Mouse (Mus musculus): Measurements from ENCODE around the gene Mfap1b. TPM values are rescaled to one million over a fixed set of nuclear protein-coding genes. Genes with fewer than 3 reads are reported as not detected.

Gene Mfap1b
- total RNA-seq, 2 experiments from 2014 or later = 40.9 to 41.5 TPM

DNA sequence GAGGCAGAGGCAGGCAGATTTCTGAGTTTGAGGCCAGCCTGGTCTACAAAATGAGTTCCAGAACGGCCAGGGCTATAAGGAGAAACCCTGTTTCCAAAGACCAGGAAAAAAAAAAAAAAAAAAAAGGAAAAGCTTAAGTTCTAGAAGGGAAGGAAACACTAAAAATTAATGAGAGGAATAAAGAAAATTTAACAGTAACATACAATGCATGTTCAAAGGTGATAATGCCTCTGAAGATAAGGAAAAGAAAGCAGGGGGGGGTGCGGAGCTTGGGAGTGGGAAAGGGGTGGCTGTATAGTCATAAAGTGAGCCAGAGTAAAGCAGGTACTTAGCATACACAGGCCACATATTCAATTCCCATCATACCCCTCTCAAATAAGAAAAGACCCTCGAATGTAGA, 28.8 kb downstream of the Mfap1b start:
- intact Hi-C loops (cut with DNase I) = no loop called here
- H3K27ac ChIP-seq = no peak overlapping the region
- no peak for DNase-seq (ENCODE audit: extremely low spot score in 1 of 2, low spot score in 2 of 2)
- no peak overlapping the region for H3K4me3 ChIP-seq
- no peak for TF ChIP-seq CTCF (IDR thresholded peaks at IDR 0.05)

DNA sequence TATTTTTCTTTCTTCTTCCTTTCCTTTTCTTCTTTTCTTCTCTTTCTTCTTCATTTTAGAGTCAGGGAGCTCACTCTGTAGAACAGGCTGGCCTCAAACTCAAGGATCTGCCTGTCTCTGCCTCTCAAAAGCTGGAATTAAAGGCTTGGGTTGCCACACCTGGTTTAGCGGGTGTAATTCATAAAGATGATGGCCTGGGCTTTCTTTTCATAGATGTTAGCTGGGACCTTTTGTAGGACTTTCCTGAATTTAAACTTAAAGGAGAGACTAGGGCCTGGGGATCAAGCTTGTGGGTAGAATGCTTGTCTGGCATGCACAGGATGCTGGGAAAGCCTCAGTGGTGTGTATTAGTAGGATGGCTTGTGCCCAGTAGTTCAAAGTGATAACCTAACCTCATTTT, 29.7 kb downstream of the Mfap1b start, which contains the start of gene Ell3:
Gene Ell3 (minus strand): TSS at position 101 of the 400 bp plus-strand sequence.
- TF ChIP-seq CTCF (IDR thresholded peaks at IDR 0.05) = no peak
- no peak within 1 kb of the TSS for H3K4me3 ChIP-seq
- intact Hi-C loops (cut with DNase I) = no loop called here

DNA sequence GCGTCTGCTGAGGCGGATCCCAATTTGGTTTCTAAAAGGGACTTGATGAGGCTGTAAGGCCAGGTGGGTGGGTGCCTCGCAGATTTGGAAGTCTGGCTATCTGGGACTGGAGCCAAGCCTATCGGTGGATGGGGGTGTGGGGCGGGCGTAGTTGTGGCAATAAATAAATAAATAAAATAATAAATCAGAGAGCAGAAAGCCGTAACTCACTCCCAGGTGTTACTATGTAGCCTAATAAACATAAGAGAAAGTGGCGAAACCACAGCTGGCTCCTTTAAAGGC, 30.9 kb downstream of the Mfap1b start:
- no peak for DNase-seq (ENCODE audit: extremely low spot score in 1 of 2, low spot score in 2 of 2)
- TF ChIP-seq CTCF (IDR thresholded peaks at IDR 0.05) = no peak
- no peak overlapping the region for H3K27ac ChIP-seq
- H3K4me3 ChIP-seq = peak overlapping the region; percentile 33
- intact Hi-C loops (cut with DNase I) = no loop called here

More for the DNA sequence above, 29.7 kb downstream of the Mfap1b start, which contains the start of gene Ell3:
- no peak within 1 kb of the TSS for H3K27ac ChIP-seq
- DNase-seq (ENCODE audit: extremely low spot score in 1 of 2, low spot score in 2 of 2) = no peak

DNA sequence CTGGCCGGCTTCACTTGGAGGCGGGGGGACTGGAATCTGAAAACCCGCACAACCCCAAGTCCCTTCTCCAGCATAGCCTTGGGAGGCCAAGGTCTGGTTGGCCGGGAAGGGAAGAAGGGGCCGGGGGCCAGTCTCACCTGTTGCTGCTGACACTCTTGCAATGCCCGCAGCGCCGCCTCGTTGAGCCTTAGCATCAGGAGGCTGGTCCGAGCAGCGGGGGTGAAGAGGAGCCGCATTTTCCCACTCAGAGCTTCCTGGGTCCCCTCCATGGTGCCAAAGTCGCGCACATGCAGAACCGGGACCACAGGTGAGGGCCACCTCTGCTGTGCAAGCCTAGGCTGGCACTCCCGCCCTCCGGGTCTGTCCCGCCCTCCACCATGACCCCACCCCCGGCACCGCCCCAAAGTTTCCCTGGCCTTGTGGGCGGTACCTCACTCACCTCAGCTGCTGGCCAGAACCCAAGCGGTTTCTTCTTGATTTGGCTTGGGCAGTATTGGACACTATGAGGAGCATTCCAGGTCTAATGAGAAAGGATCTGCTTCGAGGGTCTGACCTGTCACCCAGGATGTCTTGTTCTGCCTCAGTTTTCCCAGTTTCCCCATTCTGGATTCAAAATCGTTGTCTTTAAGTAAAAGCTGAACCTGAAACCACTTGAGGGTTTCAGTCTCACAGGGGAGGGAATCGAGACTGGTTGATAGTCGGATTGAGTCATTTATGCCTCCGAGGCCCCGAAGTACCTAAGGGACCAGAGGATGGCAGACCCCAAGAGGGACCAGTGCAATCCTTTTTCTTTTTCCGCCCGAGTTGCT, 31.4 kb downstream of the Mfap1b start:
- H3K27ac ChIP-seq = no peak overlapping the region
- intact Hi-C loops (cut with DNase I) = no loop called here
- H3K4me3 ChIP-seq = peak overlapping the region; percentile 33
- TF ChIP-seq CTCF (IDR thresholded peaks at IDR 0.05) = no peak
- DNase-seq (ENCODE audit: extremely low spot score in 1 of 2, low spot score in 2 of 2) = no peak

DNA sequence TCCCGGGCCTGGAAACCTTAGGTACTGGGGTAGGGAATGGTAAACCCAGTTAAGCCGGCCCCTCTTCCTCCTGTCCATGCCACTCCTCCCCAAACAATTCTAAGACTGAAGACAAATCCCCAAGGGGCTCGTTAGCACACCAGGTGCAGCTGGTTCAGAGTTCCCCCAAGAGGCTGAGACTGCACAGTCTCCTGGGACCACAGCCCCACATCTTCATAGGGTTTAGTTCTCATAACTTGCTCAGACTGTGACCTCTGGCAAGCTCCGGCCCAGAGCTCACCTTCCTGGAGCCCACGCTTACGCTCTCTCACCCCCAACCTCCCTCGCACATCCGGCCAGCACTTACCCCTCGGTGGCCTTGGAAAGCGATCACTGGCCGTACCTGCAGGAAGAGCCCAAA, 32.1 kb downstream of the Mfap1b start:
- intact Hi-C loops (cut with DNase I) = no loop called here
- DNase-seq (ENCODE audit: extremely low spot score in 1 of 2, low spot score in 2 of 2) = no peak
- H3K27ac ChIP-seq = no peak overlapping the region
- no peak for TF ChIP-seq CTCF (IDR thresholded peaks at IDR 0.05)
- H3K4me3 ChIP-seq = peak overlapping the region; percentile 33; the same call in 1 of the 2 replicates

DNA sequence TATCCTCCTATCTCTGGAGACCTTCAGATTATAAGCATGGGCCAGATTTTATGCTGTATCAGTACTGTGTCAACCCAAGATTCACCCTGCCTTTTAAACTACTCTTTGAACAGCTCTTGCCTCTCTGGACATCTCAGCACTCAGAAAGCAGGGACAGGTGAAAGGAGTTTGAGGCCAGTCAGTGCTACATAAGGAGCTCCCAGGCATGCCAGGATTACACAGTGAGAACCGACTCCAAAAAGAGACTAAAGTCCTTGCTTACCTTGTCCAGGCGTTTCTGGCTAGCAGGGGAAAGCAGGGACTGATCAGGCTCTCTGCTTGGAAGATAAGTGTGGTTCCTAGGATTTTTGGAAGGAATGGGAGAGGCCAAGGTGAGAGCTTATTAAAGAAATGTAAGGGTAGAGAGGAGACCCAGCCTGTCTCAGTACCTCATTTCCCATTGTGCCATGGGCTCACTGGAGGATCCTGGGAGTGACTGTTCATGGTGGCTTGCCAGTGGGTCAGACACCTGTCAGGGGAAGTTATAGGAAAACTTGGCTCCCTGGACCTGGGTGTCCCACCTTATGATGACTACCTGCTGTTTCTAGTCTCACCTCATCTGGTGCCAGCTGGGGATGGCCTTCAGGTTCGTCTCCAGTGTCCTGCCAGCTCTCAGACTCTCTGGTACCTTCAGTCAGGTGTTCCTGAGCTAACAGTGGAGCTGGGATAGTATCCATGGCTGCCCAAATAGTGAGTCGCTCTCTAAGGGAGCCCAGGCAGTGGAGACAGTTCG, 32.8 kb downstream of the Mfap1b start:
- no peak for DNase-seq (ENCODE audit: extremely low spot score in 1 of 2, low spot score in 2 of 2)
- Histone ChIP-seq H3K4me3 (no peak overlapping the region), H3K27ac (no peak overlapping the region)
- intact Hi-C loops (cut with DNase I) = no loop called here
- no peak for TF ChIP-seq CTCF (IDR thresholded peaks at IDR 0.05)

DNA sequence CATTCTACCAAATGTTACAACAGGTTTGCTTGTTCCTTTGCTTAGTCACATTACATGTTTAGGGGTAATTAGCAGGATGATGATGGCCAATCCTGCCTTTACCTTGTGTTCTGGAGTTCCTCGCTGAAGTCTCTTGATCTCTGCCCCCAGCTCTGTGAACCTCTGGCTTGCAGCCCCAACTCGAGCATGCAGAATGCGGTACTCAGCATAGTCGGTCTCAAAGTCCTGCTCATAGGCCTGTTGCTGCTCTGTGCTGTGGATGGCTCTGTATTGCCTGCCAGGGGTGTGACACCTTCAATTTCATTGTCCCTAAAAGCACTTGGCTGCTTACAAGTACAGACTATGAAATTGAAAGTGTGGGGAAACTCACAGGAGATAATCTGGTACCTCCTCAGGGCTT, 34.1 kb downstream of the Mfap1b start:
- intact Hi-C loops (cut with DNase I) = no loop called here
- Histone ChIP-seq H3K4me3 (no peak overlapping the region), H3K27ac (no peak overlapping the region)
- DNase-seq (ENCODE audit: extremely low spot score in 1 of 2, low spot score in 2 of 2) = no peak
- TF ChIP-seq CTCF (IDR thresholded peaks at IDR 0.05) = no peak

DNA sequence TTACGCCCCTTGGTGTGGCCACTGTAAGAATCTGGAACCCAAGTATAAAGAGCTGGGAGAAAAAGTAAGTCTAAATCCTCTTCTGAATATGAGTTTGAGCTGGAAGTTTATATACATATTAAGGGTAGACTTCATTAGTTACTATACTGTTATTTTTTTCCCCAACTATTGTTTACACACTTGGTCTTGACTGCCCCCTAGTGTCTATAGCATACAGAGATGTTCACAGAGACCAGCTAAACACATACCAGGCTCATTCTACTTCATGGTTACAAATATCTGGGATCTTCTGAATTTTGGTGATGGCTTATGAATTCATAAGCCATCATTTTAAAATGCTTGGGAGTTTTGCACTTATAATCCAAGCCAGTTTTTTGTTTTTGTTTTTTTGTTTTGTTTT, 39.0 kb downstream of the Mfap1b start:
- no peak overlapping the region for H3K4me3 ChIP-seq
- TF ChIP-seq CTCF (IDR thresholded peaks at IDR 0.05) = peak; percentile 62
- intact Hi-C loops (cut with DNase I) = no loop called here
- no peak overlapping the region for H3K27ac ChIP-seq
- DNase-seq (ENCODE audit: extremely low spot score in 1 of 2, low spot score in 2 of 2) = no peak

DNA sequence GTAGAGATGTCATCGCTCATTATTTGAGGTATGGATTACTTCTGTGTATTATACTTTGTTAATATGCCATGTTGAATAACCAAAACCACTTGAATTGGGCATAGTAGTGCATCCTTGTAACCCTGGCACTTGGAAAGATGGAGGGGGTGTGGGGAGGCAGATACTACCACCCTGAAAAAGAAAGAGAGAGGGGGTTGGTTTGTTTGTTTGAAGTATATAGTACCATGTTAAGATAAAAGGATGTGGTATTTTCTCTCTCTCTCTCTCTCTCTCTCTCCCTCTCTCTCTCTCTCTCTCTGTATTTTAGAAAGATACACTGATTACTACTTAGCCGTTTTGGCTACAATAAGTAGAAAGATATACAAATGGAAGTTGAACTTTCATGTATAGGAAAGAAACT, 48.0 kb downstream of the Mfap1b start:
- Histone ChIP-seq H3K4me3 (no peak overlapping the region), H3K27ac (no peak overlapping the region)
- intact Hi-C loops (cut with DNase I) = no loop called here
- no peak for DNase-seq (ENCODE audit: extremely low spot score in 1 of 2, low spot score in 2 of 2)
- TF ChIP-seq CTCF (IDR thresholded peaks at IDR 0.05) = no peak

DNA sequence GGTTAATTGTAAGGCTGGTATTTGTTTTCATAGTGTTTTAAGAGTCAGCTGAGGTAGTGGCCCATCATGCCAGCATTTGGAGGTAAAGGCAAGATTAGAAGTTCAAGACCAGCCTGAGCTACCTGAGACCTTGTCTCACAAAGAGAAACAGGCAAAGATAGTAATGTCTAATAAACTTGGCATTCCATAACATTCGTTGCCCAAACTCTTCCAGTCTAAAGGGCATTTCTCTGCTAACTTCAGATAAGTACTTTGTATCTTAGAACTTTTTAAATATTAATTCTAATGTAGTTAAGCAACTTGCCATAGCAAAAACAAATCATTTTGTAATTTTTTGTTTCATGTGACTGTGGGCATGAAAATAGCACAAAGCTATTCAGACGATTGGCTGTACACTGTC, 50.7 kb downstream of the Mfap1b start:
- Histone ChIP-seq H3K27ac (no peak overlapping the region), H3K4me3 (no peak overlapping the region)
- intact Hi-C loops (cut with DNase I) = no loop called here
- TF ChIP-seq CTCF (IDR thresholded peaks at IDR 0.05) = no peak
- no peak for DNase-seq (ENCODE audit: extremely low spot score in 1 of 2, low spot score in 2 of 2)

DNA sequence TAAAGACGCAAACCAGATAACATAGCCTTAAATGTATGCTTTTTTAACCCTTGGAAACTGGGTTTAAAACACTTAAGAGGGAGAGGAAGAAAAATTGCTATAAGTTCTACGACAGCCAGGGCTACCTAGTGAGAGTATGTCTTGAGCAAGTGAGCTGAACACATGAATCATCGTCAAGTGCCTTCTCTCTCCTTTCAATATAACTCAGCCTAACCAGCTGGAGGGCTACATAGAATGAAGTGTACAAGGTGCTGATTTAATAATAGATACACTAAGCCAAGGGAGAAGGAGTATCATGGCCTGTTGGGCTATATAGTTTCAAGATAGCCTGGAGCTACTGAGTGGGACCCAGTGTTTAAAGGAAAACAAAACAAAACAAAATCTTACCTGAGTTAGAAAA, 55.4 kb downstream of the Mfap1b start:
- Histone ChIP-seq H3K27ac (no peak overlapping the region), H3K4me3 (no peak overlapping the region)
- no peak for TF ChIP-seq CTCF (IDR thresholded peaks at IDR 0.05)
- intact Hi-C loops (cut with DNase I) = no loop called here
- no peak for DNase-seq (ENCODE audit: extremely low spot score in 1 of 2, low spot score in 2 of 2)

DNA sequence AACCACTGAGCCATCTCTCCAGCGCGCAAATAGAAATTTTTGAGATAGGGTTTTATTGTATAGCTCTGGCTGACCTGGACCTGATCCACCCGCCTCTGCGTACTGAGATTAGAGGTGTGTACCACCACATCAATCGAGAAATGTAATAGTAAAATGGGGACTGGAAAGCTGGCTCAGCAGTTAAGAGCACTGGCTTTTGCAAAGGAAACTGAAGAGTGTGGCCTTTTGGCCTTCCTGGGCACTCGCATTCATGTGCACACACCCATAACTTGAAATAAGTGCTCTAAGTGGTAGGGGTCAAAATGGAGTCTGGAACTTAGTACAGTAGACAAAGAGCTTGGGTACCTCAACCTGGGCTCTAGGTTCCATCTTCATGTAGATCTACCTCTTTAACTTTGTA, 57.5 kb downstream of the Mfap1b start:
- intact Hi-C loops (cut with DNase I) = no loop called here
- no peak for TF ChIP-seq CTCF (IDR thresholded peaks at IDR 0.05)
- no peak overlapping the region for H3K27ac ChIP-seq
- H3K4me3 ChIP-seq = peak overlapping the region; percentile 90
- no peak for DNase-seq (ENCODE audit: extremely low spot score in 1 of 2, low spot score in 2 of 2)

All from left cerebral cortex, adult 2 months (tissue).